Mouse (Mus musculus): ENCODE data around the gene Gnl3l. TPM values are rescaled to one million over a fixed set of nuclear protein-coding genes. Genes with fewer than 3 reads are reported as not detected.

The Gnl3l gene
- polyA plus RNA-seq, 1 experiment from 2014 or later, result 46.8 TPM

GRCm38 (mm10) chrX:150996775-150997174, 20.3 kb downstream of the Gnl3l start:
- Histone ChIP-seq H3K27me3 (ENCODE audit: control insufficient read depth, insufficient read depth, low read length) (no peaks in the 10 kb centered on the region), H3K27ac (ENCODE audit: low read depth, low read length) (no peak overlapping the region), H3K4me3 (ENCODE audit: low read depth, low read length) (no peak overlapping the region), H3K4me1 (replicated peaks; ENCODE audit: control insufficient read depth, insufficient read depth, low read length) (no peaks in the 10 kb centered on the region), H3K9me3 (ENCODE audit: control insufficient read depth, low read length) (no peaks in the 10 kb centered on the region), H3K36me3 (ENCODE audit: control insufficient read depth, insufficient read depth, low read length) (no peaks in the 10 kb centered on the region; the same call in 1 of the 2 replicates), H3K4me2 (ENCODE audit: low read depth, low read length, severe bottlenecking) (no peak overlapping the region), H3K9ac (ENCODE audit: low read length) (no peak overlapping the region)
- ATAC-seq (replicated peaks; ENCODE audit: low FRiP score), result no peak
- no peak for DNase-seq (ENCODE audit: low spot score)
- 91% methylated on average over 3 of the region's 3 CpGs for WGBS

- H3K27me3 ChIP-seq (ENCODE audit: control insufficient read depth, insufficient read depth, low read length), result peaks cover 2% of the 10 kb centered on the region; the same call in 1 of the 2 replicates
- H3K27ac ChIP-seq (ENCODE audit: low read depth, low read length), result no peak overlapping the region
- H3K9ac ChIP-seq (ENCODE audit: low read length), result no peak overlapping the region
- no peaks in the 10 kb centered on the region for H3K4me1 ChIP-seq (replicated peaks; ENCODE audit: control insufficient read depth, insufficient read depth, low read length)
- no peaks in the 10 kb centered on the region for H3K9me3 ChIP-seq (ENCODE audit: control insufficient read depth, low read length)
- H3K4me3 ChIP-seq (ENCODE audit: low read depth, low read length), result no peak overlapping the region
- no peak overlapping the region for H3K4me2 ChIP-seq (ENCODE audit: low read depth, low read length, severe bottlenecking)
- H3K36me3 ChIP-seq (ENCODE audit: control insufficient read depth, insufficient read depth, low read length), result no peaks in the 10 kb centered on the region
- DNase-seq (ENCODE audit: low spot score), result no peak
- 92% methylated on average over 1 of the region's 1 CpGs for whole genome bisulfite sequencing
- ATAC-seq (replicated peaks; ENCODE audit: low FRiP score), result no peak
Observed at GRCm38 (mm10) chrX:150981621-150982020, 35.5 kb downstream of the Gnl3l start.

GRCm38 (mm10) chrX:150975424-150975823, 41.7 kb downstream of the Gnl3l start:
- Histone ChIP-seq H3K9me3 (ENCODE audit: control insufficient read depth, low read length) (no peaks in the 10 kb centered on the region), H3K4me2 (ENCODE audit: low read depth, low read length, severe bottlenecking) (no peak overlapping the region), H3K36me3 (ENCODE audit: control insufficient read depth, insufficient read depth, low read length) (no peaks in the 10 kb centered on the region), H3K4me3 (ENCODE audit: low read depth, low read length) (no peak overlapping the region), H3K27ac (ENCODE audit: low read depth, low read length) (no peak overlapping the region), H3K27me3 (ENCODE audit: control insufficient read depth, insufficient read depth, low read length) (peaks cover 2% of the 10 kb centered on the region; the same call in 1 of the 2 replicates), H3K4me1 (replicated peaks; ENCODE audit: control insufficient read depth, insufficient read depth, low read length) (no peaks in the 10 kb centered on the region), H3K9ac (ENCODE audit: low read length) (no peak overlapping the region)
- ATAC-seq (replicated peaks; ENCODE audit: low FRiP score) (no peak), DNase-seq (ENCODE audit: low spot score) (no peak)
- 64% methylated on average over 5 of the region's 5 CpGs for WGBS

- Histone ChIP-seq H3K27me3 (ENCODE audit: control insufficient read depth, insufficient read depth, low read length) (no peaks in the 10 kb centered on the region), H3K9me3 (ENCODE audit: control insufficient read depth, low read length) (no peaks in the 10 kb centered on the region), H3K4me3 (ENCODE audit: low read depth, low read length) (no peak overlapping the region), H3K36me3 (ENCODE audit: control insufficient read depth, insufficient read depth, low read length) (no peaks in the 10 kb centered on the region), H3K27ac (ENCODE audit: low read depth, low read length) (no peak overlapping the region), H3K4me2 (ENCODE audit: low read depth, low read length, severe bottlenecking) (no peak overlapping the region), H3K4me1 (replicated peaks; ENCODE audit: control insufficient read depth, insufficient read depth, low read length) (no peaks in the 10 kb centered on the region), H3K9ac (ENCODE audit: low read length) (no peak overlapping the region)
- DNase-seq (ENCODE audit: low spot score) (no peak), ATAC-seq (replicated peaks; ENCODE audit: low FRiP score) (no peak)
- 34% methylated on average over 2 of the region's 2 CpGs for WGBS
Observed at GRCm38 (mm10) chrX:150963027-150963426, 54.1 kb downstream of the Gnl3l start.

GRCm38 (mm10) chrX:150960702-150961101, 56.4 kb downstream of the Gnl3l start:
- H3K9ac ChIP-seq (ENCODE audit: low read length), result no peak overlapping the region
- DNase-seq (ENCODE audit: low spot score) (no peak), ATAC-seq (replicated peaks; ENCODE audit: low FRiP score) (no peak)
- no peaks in the 10 kb centered on the region for H3K4me1 ChIP-seq (replicated peaks; ENCODE audit: control insufficient read depth, insufficient read depth, low read length)
- no peaks in the 10 kb centered on the region for H3K36me3 ChIP-seq (ENCODE audit: control insufficient read depth, insufficient read depth, low read length)
- H3K4me3 ChIP-seq (ENCODE audit: low read depth, low read length), result no peak overlapping the region
- 63% methylated on average over 5 of the region's 5 CpGs for WGBS
- no peak overlapping the region for H3K27ac ChIP-seq (ENCODE audit: low read depth, low read length)
- no peak overlapping the region for H3K4me2 ChIP-seq (ENCODE audit: low read depth, low read length, severe bottlenecking)
- no peaks in the 10 kb centered on the region for H3K9me3 ChIP-seq (ENCODE audit: control insufficient read depth, low read length)
- H3K27me3 ChIP-seq (ENCODE audit: control insufficient read depth, insufficient read depth, low read length), result no peaks in the 10 kb centered on the region

GRCm38 (mm10) chrX:150956522-150957300, 60.4 kb downstream of the Gnl3l start:
- Histone ChIP-seq H3K4me2 (ENCODE audit: low read depth, low read length, severe bottlenecking) (peak overlapping the region; percentile 45), H3K27me3 (ENCODE audit: control insufficient read depth, insufficient read depth, low read length) (no peaks in the 10 kb centered on the region), H3K9me3 (ENCODE audit: control insufficient read depth, low read length) (no peaks in the 10 kb centered on the region), H3K4me3 (ENCODE audit: low read depth, low read length) (peak overlapping the region; percentile 16), H3K27ac (ENCODE audit: low read depth, low read length) (no peak overlapping the region), H3K9ac (ENCODE audit: low read length) (no peak overlapping the region; the same call in 1 of the 2 replicates), H3K4me1 (replicated peaks; ENCODE audit: control insufficient read depth, insufficient read depth, low read length) (no peaks in the 10 kb centered on the region), H3K36me3 (ENCODE audit: control insufficient read depth, insufficient read depth, low read length) (no peaks in the 10 kb centered on the region)
- WGBS, result 20% methylated on average over 25 of the region's 25 CpGs
- DNase-seq (ENCODE audit: low spot score) (peak; percentile 88), ATAC-seq (replicated peaks; ENCODE audit: low FRiP score) (peak; percentile 97)

GRCm38 (mm10) chrX:150956016-150956415, 61.1 kb downstream of the Gnl3l start:
- no peak overlapping the region for H3K27ac ChIP-seq (ENCODE audit: low read depth, low read length)
- no peaks in the 10 kb centered on the region for H3K36me3 ChIP-seq (ENCODE audit: control insufficient read depth, insufficient read depth, low read length)
- H3K4me2 ChIP-seq (ENCODE audit: low read depth, low read length, severe bottlenecking), result peak overlapping the region; percentile 45; the same call in 1 of the 2 replicates
- no peaks in the 10 kb centered on the region for H3K9me3 ChIP-seq (ENCODE audit: control insufficient read depth, low read length)
- peak overlapping the region; percentile 16; the same call in 1 of the 2 replicates for H3K4me3 ChIP-seq (ENCODE audit: low read depth, low read length)
- H3K27me3 ChIP-seq (ENCODE audit: control insufficient read depth, insufficient read depth, low read length), result no peaks in the 10 kb centered on the region
- no peak overlapping the region for H3K9ac ChIP-seq (ENCODE audit: low read length)
- ATAC-seq (replicated peaks; ENCODE audit: low FRiP score) (peak; percentile 31; the same call in 1 of the 2 replicates), DNase-seq (ENCODE audit: low spot score) (no peak)
- 63% methylated on average over 1 of the region's 1 CpGs for WGBS
- no peaks in the 10 kb centered on the region for H3K4me1 ChIP-seq (replicated peaks; ENCODE audit: control insufficient read depth, insufficient read depth, low read length)

- ATAC-seq (replicated peaks; ENCODE audit: low FRiP score), result no peak
- no peak for DNase-seq (ENCODE audit: low spot score)
Observed at GRCm38 (mm10) chrX:150955441-150955840, 61.7 kb downstream of the Gnl3l start.

GRCm38 (mm10) chrX:150954721-150955120, 62.4 kb downstream of the Gnl3l start:
- Histone ChIP-seq H3K36me3 (ENCODE audit: control insufficient read depth, insufficient read depth, low read length) (no peaks in the 10 kb centered on the region), H3K4me1 (replicated peaks; ENCODE audit: control insufficient read depth, insufficient read depth, low read length) (no peaks in the 10 kb centered on the region), H3K9me3 (ENCODE audit: control insufficient read depth, low read length) (no peaks in the 10 kb centered on the region), H3K4me3 (ENCODE audit: low read depth, low read length) (no peak overlapping the region), H3K9ac (ENCODE audit: low read length) (no peak overlapping the region), H3K4me2 (ENCODE audit: low read depth, low read length, severe bottlenecking) (no peak overlapping the region), H3K27ac (ENCODE audit: low read depth, low read length) (no peak overlapping the region), H3K27me3 (ENCODE audit: control insufficient read depth, insufficient read depth, low read length) (no peaks in the 10 kb centered on the region)
- DNase-seq (ENCODE audit: low spot score) (no peak), ATAC-seq (replicated peaks; ENCODE audit: low FRiP score) (no peak)
- WGBS, result 83% methylated on average over 1 of the region's 1 CpGs

More at GRCm38 (mm10) chrX:150955441-150955840, 61.7 kb downstream of the Gnl3l start:
- no peaks in the 10 kb centered on the region for H3K4me1 ChIP-seq (replicated peaks; ENCODE audit: control insufficient read depth, insufficient read depth, low read length)
- H3K27me3 ChIP-seq (ENCODE audit: control insufficient read depth, insufficient read depth, low read length), result no peaks in the 10 kb centered on the region
- H3K4me3 ChIP-seq (ENCODE audit: low read depth, low read length), result no peak overlapping the region
- H3K36me3 ChIP-seq (ENCODE audit: control insufficient read depth, insufficient read depth, low read length), result no peaks in the 10 kb centered on the region
- H3K9me3 ChIP-seq (ENCODE audit: control insufficient read depth, low read length), result no peaks in the 10 kb centered on the region
- H3K9ac ChIP-seq (ENCODE audit: low read length), result no peak overlapping the region
- H3K27ac ChIP-seq (ENCODE audit: low read depth, low read length), result no peak overlapping the region
- H3K4me2 ChIP-seq (ENCODE audit: low read depth, low read length, severe bottlenecking), result no peak overlapping the region
- 58% methylated on average over 2 of the region's 2 CpGs for whole genome bisulfite sequencing
